Mouse (Mus musculus): ENCODE measurements around the gene Antxr1. TPM values are rescaled to one million over a fixed set of nuclear protein-coding genes. Genes with fewer than 3 reads are reported as not detected.

Antxr1 gene
- polyA plus RNA-seq, 1 experiment from 2014 or later, result 0.54 TPM

DNA sequence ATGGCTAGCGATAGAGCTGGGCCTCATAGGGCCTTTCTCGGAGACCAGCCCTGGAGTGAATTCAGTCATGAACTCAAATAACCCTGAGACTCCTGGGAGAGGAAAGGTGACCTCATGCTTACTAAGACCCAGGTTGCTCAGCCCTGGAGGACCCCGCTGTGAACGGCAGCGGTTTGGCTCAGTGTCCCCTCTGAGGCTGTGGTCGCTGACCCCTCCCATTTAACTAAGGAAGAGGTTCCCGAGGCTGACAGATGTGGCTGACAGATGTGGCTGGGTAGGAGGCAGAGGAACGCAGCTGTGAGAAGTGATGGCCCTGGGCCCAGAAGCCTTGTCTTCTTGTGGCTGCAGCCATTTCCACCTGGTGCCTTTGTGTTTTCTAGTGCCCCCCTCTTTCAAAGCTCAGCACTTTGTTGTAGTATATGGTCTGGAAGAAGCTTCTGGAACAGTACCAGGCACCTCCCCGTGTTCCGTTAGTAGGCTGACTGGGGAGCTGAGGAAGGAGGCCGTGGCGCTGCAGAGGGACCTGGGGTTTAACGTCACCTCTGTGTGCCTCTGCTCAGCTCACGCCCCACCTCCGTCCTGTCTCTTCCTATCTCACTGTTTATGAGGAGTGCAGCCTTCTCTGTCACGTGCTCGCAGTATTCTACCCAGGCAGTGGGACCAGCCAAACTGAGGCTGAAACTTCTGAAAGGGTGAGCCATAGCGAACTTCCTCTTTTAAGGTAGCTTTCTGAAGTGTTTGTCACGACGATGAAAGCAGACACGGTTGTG lies 183.0 kb downstream of the Antxr1 start:
- Histone ChIP-seq H3K4me3 (ENCODE audit: low read depth, low read length) (peak overlapping the region; percentile 23; the same call in 1 of the 2 replicates), H3K9ac (ENCODE audit: low read depth, low read length) (0 out of 2 replicates have a peak overlapping the region, but pooled peaks have one; percentile 7), H3K4me1 (ENCODE audit: control insufficient read depth, low read depth, low read length) (peaks cover 13% of the 10 kb centered on the region), H3K9me3 (replicated peaks; ENCODE audit: control insufficient read depth, low read length) (no peaks in the 10 kb centered on the region), H3K36me3 (ENCODE audit: control insufficient read depth, insufficient read depth) (no peaks in the 10 kb centered on the region), H3K4me2 (ENCODE audit: low read depth, low read length) (peak overlapping the region; percentile 50), H3K27me3 (ENCODE audit: control insufficient read depth, insufficient read depth, low read depth, low read length) (no peaks in the 10 kb centered on the region), H3K27ac (ENCODE audit: low read length) (no peak overlapping the region)
- peak; percentile 95 for ATAC-seq (ENCODE audit: low read depth)
- WGBS (ENCODE audit: insufficient replicate concordance), result 31% methylated on average over 21 of the region's 21 CpGs

DNA sequence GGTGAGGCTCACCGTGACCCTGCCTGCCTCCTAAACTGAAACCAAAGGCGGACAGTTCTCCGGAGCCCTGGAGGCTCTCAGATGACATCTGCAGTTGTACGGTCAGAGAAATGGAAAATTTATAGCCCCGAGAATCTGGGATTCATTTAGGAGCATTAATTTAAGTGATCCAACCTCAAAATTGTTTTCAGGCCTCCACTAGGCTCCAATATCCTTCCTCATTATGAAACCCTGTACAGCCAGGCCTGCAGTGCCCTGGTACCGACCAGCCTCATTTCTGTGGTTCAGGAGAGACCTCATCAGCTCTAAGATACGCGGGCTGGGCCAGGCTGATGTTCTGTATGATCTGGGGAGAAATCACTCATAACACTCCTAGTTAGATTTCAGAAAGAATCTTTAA lies 184.2 kb downstream of the Antxr1 start:
- H3K4me3 ChIP-seq (ENCODE audit: low read depth, low read length), result no peak overlapping the region
- H3K27me3 ChIP-seq (ENCODE audit: control insufficient read depth, insufficient read depth, low read depth, low read length), result no peaks in the 10 kb centered on the region
- H3K4me2 ChIP-seq (ENCODE audit: low read depth, low read length), result no peak overlapping the region
- H3K9me3 ChIP-seq (replicated peaks; ENCODE audit: control insufficient read depth, low read length), result no peaks in the 10 kb centered on the region
- ATAC-seq (ENCODE audit: low read depth), result no peak
- no peak overlapping the region for H3K27ac ChIP-seq (ENCODE audit: low read length)
- H3K36me3 ChIP-seq (ENCODE audit: control insufficient read depth, insufficient read depth), result no peaks in the 10 kb centered on the region
- peaks cover 13% of the 10 kb centered on the region for H3K4me1 ChIP-seq (ENCODE audit: control insufficient read depth, low read depth, low read length)
- H3K9ac ChIP-seq (ENCODE audit: low read depth, low read length), result no peak overlapping the region
- WGBS (ENCODE audit: insufficient replicate concordance), result 85% methylated on average over 8 of the region's 8 CpGs

DNA sequence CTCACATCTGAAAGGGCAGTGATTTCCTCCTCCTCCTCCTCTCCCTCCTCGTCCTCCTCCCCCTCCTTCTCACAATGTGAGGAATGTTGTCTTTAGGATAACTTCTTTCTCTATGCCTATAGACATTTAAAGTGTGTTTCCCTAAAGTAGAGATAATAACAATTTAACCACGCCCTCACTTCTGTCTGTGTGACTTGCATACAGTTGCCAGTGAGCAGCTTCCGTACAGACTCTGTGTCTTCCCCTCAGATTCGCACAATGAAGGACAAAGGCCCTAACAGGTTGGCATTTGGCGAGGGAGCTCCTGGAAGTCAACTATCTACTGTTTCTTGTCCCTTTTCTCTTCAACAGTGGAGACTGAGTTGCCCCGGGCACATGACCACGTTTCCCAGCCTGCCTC lies 185.2 kb downstream of the Antxr1 start:
- WGBS (ENCODE audit: insufficient replicate concordance), result 51% methylated on average over 7 of the region's 7 CpGs
- Histone ChIP-seq H3K9ac (ENCODE audit: low read depth, low read length) (no peak overlapping the region), H3K4me1 (ENCODE audit: control insufficient read depth, low read depth, low read length) (peaks cover 13% of the 10 kb centered on the region), H3K36me3 (ENCODE audit: control insufficient read depth, insufficient read depth) (no peaks in the 10 kb centered on the region), H3K27me3 (ENCODE audit: control insufficient read depth, insufficient read depth, low read depth, low read length) (no peaks in the 10 kb centered on the region), H3K27ac (ENCODE audit: low read length) (no peak overlapping the region), H3K9me3 (replicated peaks; ENCODE audit: control insufficient read depth, low read length) (no peaks in the 10 kb centered on the region), H3K4me3 (ENCODE audit: low read depth, low read length) (no peak overlapping the region), H3K4me2 (ENCODE audit: low read depth, low read length) (no peak overlapping the region)
- no peak for ATAC-seq (ENCODE audit: low read depth)

DNA sequence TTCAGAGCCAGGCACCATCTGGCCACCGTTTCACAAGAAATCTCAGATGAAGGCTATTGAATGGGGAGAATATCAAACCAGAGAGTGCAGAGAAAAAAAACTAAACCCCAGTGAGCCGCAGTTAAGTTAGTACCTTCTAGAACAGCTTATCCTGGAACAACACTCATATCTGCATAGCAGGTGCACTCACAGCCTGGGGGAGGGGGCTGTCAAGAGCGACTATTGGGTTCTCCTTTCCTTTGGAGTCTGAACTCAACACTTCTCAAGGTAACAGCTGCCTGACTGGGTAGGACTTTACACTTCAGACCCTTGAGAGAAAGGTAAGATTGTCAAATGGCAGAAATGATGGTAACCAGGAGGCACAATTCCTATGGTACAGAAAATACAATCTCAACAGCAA lies 187.7 kb downstream of the Antxr1 start:
- Histone ChIP-seq H3K36me3 (ENCODE audit: control insufficient read depth, insufficient read depth) (no peaks in the 10 kb centered on the region), H3K4me3 (ENCODE audit: low read depth, low read length) (no peak overlapping the region), H3K9me3 (replicated peaks; ENCODE audit: control insufficient read depth, low read length) (no peaks in the 10 kb centered on the region), H3K27me3 (ENCODE audit: control insufficient read depth, insufficient read depth, low read depth, low read length) (no peaks in the 10 kb centered on the region), H3K27ac (ENCODE audit: low read length) (no peak overlapping the region), H3K9ac (ENCODE audit: low read depth, low read length) (no peak overlapping the region), H3K4me2 (ENCODE audit: low read depth, low read length) (no peak overlapping the region), H3K4me1 (ENCODE audit: control insufficient read depth, low read depth, low read length) (peaks cover 6% of the 10 kb centered on the region; the same call in 1 of the 2 replicates)
- ATAC-seq (ENCODE audit: low read depth), result no peak
- WGBS (ENCODE audit: insufficient replicate concordance), result 43% methylated on average over 3 of the region's 3 CpGs

DNA sequence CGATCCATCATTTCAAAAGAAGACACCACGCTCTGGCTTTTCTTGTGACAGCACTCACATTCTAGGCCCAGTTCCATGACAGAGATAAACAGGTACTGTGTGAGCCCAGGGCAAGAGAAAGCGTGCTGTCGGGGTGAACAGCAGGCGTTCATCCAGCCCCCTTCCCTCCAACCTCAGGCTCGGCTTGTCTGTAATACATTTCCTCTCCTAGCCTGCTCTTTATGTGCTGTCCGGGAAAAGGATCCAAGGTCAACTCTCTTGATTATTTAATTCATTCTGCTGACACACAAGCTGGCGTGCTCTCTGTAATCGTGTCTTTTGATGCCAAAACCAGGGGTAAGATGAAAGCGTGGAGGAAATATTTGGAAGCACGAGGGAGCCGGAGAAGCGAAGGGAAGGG lies 192.0 kb downstream of the Antxr1 start:
- Histone ChIP-seq H3K4me1 (ENCODE audit: control insufficient read depth, low read depth, low read length) (peaks cover 17% of the 10 kb centered on the region), H3K4me2 (ENCODE audit: low read depth, low read length) (no peak overlapping the region), H3K27ac (ENCODE audit: low read length) (no peak overlapping the region), H3K9me3 (replicated peaks; ENCODE audit: control insufficient read depth, low read length) (no peaks in the 10 kb centered on the region), H3K36me3 (ENCODE audit: control insufficient read depth, insufficient read depth) (no peaks in the 10 kb centered on the region), H3K9ac (ENCODE audit: low read depth, low read length) (no peak overlapping the region), H3K27me3 (ENCODE audit: control insufficient read depth, insufficient read depth, low read depth, low read length) (no peaks in the 10 kb centered on the region), H3K4me3 (ENCODE audit: low read depth, low read length) (no peak overlapping the region)
- WGBS (ENCODE audit: insufficient replicate concordance), result 72% methylated on average over 13 of the region's 13 CpGs
- no peak for ATAC-seq (ENCODE audit: low read depth)

DNA sequence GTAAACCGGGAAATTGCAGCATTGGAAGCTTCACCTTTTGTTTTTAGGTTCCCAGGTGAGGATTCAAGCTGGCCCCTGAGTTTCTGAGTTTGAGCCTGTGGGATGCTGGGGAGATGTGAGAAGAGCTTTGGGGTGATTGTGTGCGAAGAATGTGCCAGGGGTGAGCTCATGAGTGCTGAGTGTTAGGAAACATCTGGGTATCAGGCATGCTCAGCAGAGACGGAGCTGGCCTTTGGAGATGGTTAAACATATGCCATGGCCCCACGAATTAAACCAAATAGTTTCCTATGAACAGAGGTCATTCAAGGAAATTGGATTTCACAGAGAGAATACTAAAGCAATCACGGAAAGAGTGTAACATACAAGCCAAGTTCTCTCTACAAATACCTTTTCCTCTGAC lies 193.4 kb downstream of the Antxr1 start:
- H3K36me3 ChIP-seq (ENCODE audit: control insufficient read depth, insufficient read depth), result no peaks in the 10 kb centered on the region
- H3K4me2 ChIP-seq (ENCODE audit: low read depth, low read length), result no peak overlapping the region
- H3K27ac ChIP-seq (ENCODE audit: low read length), result no peak overlapping the region
- 71% methylated on average over 5 of the region's 5 CpGs for WGBS (ENCODE audit: insufficient replicate concordance)
- H3K27me3 ChIP-seq (ENCODE audit: control insufficient read depth, insufficient read depth, low read depth, low read length), result no peaks in the 10 kb centered on the region
- no peaks in the 10 kb centered on the region for H3K9me3 ChIP-seq (replicated peaks; ENCODE audit: control insufficient read depth, low read length)
- H3K4me1 ChIP-seq (ENCODE audit: control insufficient read depth, low read depth, low read length), result peaks cover 26% of the 10 kb centered on the region
- H3K9ac ChIP-seq (ENCODE audit: low read depth, low read length), result no peak overlapping the region
- no peak for ATAC-seq (ENCODE audit: low read depth)
- no peak overlapping the region for H3K4me3 ChIP-seq (ENCODE audit: low read depth, low read length)

DNA sequence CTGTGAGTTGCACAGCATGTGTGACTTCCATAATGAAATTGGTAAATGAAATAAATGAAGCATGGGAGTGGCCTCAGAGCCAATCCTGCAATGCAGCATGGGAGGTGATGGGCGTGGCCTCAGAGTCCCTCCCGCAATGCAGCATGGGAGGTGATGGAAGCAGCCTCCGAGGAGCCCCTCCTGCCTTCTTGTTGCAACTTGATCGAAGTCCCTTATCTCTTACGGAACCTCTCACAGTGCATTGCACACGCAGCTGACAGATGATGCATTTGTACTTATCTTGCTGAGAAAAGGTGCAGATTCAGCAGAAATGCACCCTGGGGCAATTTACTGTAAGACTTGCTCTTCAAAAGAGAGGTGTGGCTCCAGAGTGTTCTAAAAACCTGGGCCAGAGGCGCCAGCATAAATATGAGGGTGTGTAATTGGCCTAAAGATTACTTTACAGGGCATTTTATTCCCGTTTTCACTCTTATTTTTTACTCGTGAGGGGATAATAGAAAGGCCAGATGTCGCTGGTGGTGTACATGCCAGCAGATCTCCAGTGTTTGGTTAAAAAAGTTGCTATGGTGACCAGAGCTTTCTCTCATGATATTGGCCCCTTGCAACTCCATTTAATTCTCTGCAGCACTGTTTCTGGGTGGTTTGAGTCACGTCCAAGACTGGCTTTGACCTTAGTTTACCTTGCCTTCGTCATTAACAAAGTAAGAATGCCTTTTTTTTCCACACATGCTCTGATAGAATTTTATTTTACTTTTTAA lies 195.6 kb downstream of the Antxr1 start:
- Histone ChIP-seq H3K36me3 (ENCODE audit: control insufficient read depth, insufficient read depth) (no peaks in the 10 kb centered on the region), H3K4me1 (ENCODE audit: control insufficient read depth, low read depth, low read length) (peaks cover 26% of the 10 kb centered on the region), H3K9ac (ENCODE audit: low read depth, low read length) (no peak overlapping the region), H3K4me3 (ENCODE audit: low read depth, low read length) (no peak overlapping the region), H3K27me3 (ENCODE audit: control insufficient read depth, insufficient read depth, low read depth, low read length) (no peaks in the 10 kb centered on the region), H3K27ac (ENCODE audit: low read length) (peak overlapping the region; percentile 46; the same call in 1 of the 2 replicates), H3K4me2 (ENCODE audit: low read depth, low read length) (no peak overlapping the region; the same call in 1 of the 2 replicates), H3K9me3 (replicated peaks; ENCODE audit: control insufficient read depth, low read length) (no peaks in the 10 kb centered on the region)
- 54% methylated on average over 12 of the region's 12 CpGs for WGBS (ENCODE audit: insufficient replicate concordance)
- ATAC-seq (ENCODE audit: low read depth), result peak; percentile 76

DNA sequence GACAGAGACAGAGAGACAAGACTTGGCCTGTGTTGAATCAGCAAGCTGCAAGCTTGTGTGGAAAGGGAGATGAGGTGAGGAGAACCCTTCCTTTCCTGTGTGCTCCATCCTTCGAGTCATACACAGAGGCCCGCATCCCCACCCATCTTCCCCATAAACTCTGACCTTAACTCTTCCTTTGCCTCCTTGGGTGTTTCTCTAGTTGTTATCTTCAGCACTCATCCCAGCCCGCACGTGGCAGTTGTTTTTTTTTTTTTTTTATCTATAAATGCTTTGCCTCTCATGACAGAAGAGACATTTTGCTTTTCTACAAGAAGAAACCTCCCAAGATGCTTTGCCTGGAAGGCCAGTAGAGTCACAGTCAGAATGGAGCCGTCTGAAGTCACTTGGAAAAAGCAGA lies 197.1 kb downstream of the Antxr1 start:
- peak overlapping the region; percentile 46 for H3K27ac ChIP-seq (ENCODE audit: low read length)
- H3K4me2 ChIP-seq (ENCODE audit: low read depth, low read length), result no peak overlapping the region
- H3K9me3 ChIP-seq (replicated peaks; ENCODE audit: control insufficient read depth, low read length), result no peaks in the 10 kb centered on the region
- H3K4me3 ChIP-seq (ENCODE audit: low read depth, low read length), result no peak overlapping the region
- WGBS (ENCODE audit: insufficient replicate concordance), result 36% methylated on average over 5 of the region's 5 CpGs
- no peaks in the 10 kb centered on the region for H3K27me3 ChIP-seq (ENCODE audit: control insufficient read depth, insufficient read depth, low read depth, low read length)
- no peaks in the 10 kb centered on the region for H3K36me3 ChIP-seq (ENCODE audit: control insufficient read depth, insufficient read depth)
- H3K4me1 ChIP-seq (ENCODE audit: control insufficient read depth, low read depth, low read length), result peaks cover 26% of the 10 kb centered on the region
- peak; percentile 68 for ATAC-seq (ENCODE audit: low read depth)
- no peak overlapping the region for H3K9ac ChIP-seq (ENCODE audit: low read depth, low read length)

DNA sequence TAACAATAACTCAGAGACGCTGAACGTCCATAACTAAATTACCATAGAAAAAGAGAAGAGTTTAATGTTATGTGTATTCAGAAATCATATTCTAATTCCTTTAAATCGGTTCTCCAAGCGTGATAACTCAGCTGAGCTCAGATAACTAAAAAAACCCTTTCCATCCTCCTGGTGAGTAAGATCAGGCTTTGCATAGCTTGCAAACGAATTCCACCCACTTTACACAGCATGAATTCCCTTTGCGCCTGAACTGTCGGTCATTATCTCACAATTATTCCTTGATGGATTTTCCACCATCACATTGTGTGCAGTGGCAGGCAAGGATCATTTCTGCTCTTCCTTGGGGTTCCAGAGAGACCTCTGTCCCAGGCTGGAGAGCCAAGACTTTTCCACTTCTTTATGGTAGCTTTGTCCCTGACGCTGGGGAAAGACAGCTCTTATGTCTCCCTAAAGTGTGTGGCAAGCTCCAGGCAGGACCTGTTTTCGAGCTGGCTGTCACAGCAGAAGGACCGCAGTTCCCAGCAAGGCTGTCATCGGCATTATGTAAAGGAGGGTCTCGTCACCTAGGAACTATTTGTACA lies 201.6 kb downstream of the Antxr1 start:
- H3K27me3 ChIP-seq (ENCODE audit: control insufficient read depth, insufficient read depth, low read depth, low read length), result no peaks in the 10 kb centered on the region
- 68% methylated on average over 12 of the region's 12 CpGs for WGBS (ENCODE audit: insufficient replicate concordance)
- no peak overlapping the region for H3K4me2 ChIP-seq (ENCODE audit: low read depth, low read length)
- no peak overlapping the region for H3K9ac ChIP-seq (ENCODE audit: low read depth, low read length)
- no peak overlapping the region for H3K4me3 ChIP-seq (ENCODE audit: low read depth, low read length)
- no peak overlapping the region for H3K27ac ChIP-seq (ENCODE audit: low read length)
- H3K36me3 ChIP-seq (ENCODE audit: control insufficient read depth, insufficient read depth), result no peaks in the 10 kb centered on the region
- no peaks in the 10 kb centered on the region for H3K9me3 ChIP-seq (replicated peaks; ENCODE audit: control insufficient read depth, low read length)
- ATAC-seq (ENCODE audit: low read depth), result no peak
- peaks cover 14% of the 10 kb centered on the region for H3K4me1 ChIP-seq (ENCODE audit: control insufficient read depth, low read depth, low read length)
